Mouse (Mus musculus) left cerebral cortex, postnatal 14 days (tissue): Measurements from ENCODE around the gene Slc44a4. TPM values are rescaled to one million over a fixed set of nuclear protein-coding genes. Genes with fewer than 3 reads are reported as not detected.

Experiments
- DNase-seq, 2 experiments: peaks; one replicate each; pipeline ENCODE4 v3.0.0; 2021 to 2022; ENCODE audit warnings: low spot score in 2 of 2, mixed read lengths in 1 of 2
- intact Hi-C: fragments of 180-260 bp; cut with DNase I; formaldehyde crosslinking; loops from one replicate; pipeline ENCODE4 v1.15.1; 2025
- total RNA-seq, 2 experiments: library from RNA; stranded (reverse); gene quantifications; 2 replicates each; pipeline ENCODE4 v1.2.3; 2021

Gene Slc44a4
- total RNA-seq, 2 experiments from 2014 or later, result 0.38 to 0.40 TPM

- intact Hi-C loops, result no loop called here
- DNase-seq, result no peak
Measured at GRCm38 (mm10) chr17:34975581-34976492, 61.6 kb downstream of the Slc44a4 start.

- no peak for DNase-seq
- intact Hi-C loops, result no loop called here
Measured at GRCm38 (mm10) chr17:34977000-34977399, 62.7 kb downstream of the Slc44a4 start.

- no peak for DNase-seq
- intact Hi-C loops, result no loop called here
Measured at GRCm38 (mm10) chr17:34978239-34978638, 64.0 kb downstream of the Slc44a4 start.

- intact Hi-C loops, result loop anchor here (5.0 kb wide), 2 partner anchors 57 to 127 kb away; partner anchors contain the start of genes Nelfe and Skiv2l
- no peak for DNase-seq
Measured at GRCm38 (mm10) chr17:34979631-34980030, 65.4 kb downstream of the Slc44a4 start.

Other genes with a start within 250 kb of the Slc44a4 start
- 1 to 10 TPM; 1.5 to 1.8 TPM for gene Tnxb, start 243.9 kb upstream of the Slc44a4 start, total RNA-seq
- gene C4b, start 170.6 kb upstream of the Slc44a4 start, total RNA-seq, result 1 to 10 TPM; 5.2 to 8.0 TPM
- gene Cyp21a1, start 109.9 kb upstream of the Slc44a4 start, total RNA-seq, result not detected
- gene Stk19, start 77.5 kb upstream of the Slc44a4 start, total RNA-seq, result 10 to 100 TPM; 58.2 to 59.3 TPM
- 10 to 100 TPM; 33.5 to 35.8 TPM for gene Dxo, start 77.4 kb upstream of the Slc44a4 start, total RNA-seq
- 10 to 100 TPM; 68.5 to 73.1 TPM for gene Skiv2l, start 64.3 kb upstream of the Slc44a4 start, total RNA-seq
- 10 to 100 TPM; 29.1 to 30.5 TPM for gene Nelfe, start 64.1 kb upstream of the Slc44a4 start, total RNA-seq
- gene Cfb, start 51.9 kb upstream of the Slc44a4 start, total RNA-seq, result under 1 TPM in 1 of 2 experiments, not detected in 1; 0.20 TPM
- 1 to 10 TPM; 5.0 to 5.1 TPM for gene Zbtb12, start 35.0 kb upstream of the Slc44a4 start, total RNA-seq
- gene Gm20547, start 32.4 kb upstream of the Slc44a4 start, total RNA-seq, result under 1 TPM in 1 of 2 experiments, not detected in 1; 0.26 TPM
- 1 to 10 TPM; 2.5 to 2.9 TPM for gene C2, start 16.2 kb upstream of the Slc44a4 start, total RNA-seq
- gene Ehmt2, start 16.0 kb upstream of the Slc44a4 start, total RNA-seq, result 100 to 1,000 TPM; 166 to 171 TPM
- gene Neu1, start 16.8 kb downstream of the Slc44a4 start, total RNA-seq, result 10 to 100 TPM; 32.1 to 32.8 TPM
- 1 to 10 TPM; 3.3 to 3.5 TPM for gene Hspa1b, start 44.8 kb downstream of the Slc44a4 start, total RNA-seq
- not detected for gene Gm20481, start 55.4 kb downstream of the Slc44a4 start, total RNA-seq
- 1 to 10 TPM; 5.5 to 6.7 TPM for gene Hspa1a, start 57.7 kb downstream of the Slc44a4 start, total RNA-seq
- under 1 TPM; 0.15 TPM for gene Hspa1l, start 58.2 kb downstream of the Slc44a4 start, total RNA-seq
- gene Lsm2, start 67.4 kb downstream of the Slc44a4 start, total RNA-seq, result 10 to 100 TPM; 19.9 to 25.7 TPM
- 10 to 100 TPM; 43.1 to 48.6 TPM for gene Vars, start 86.5 kb downstream of the Slc44a4 start, total RNA-seq
- gene Vwa7, start 102.1 kb downstream of the Slc44a4 start, total RNA-seq, result under 1 TPM; 0.17 to 0.24 TPM
- under 1 TPM in 1 of 2 experiments, not detected in 1; 0.92 TPM for gene Sapcd1, start 113.5 kb downstream of the Slc44a4 start, total RNA-seq
- gene Msh5, start 132.3 kb downstream of the Slc44a4 start, total RNA-seq, result under 1 TPM; 0.59 to 0.75 TPM
- gene Clic1, start 135.5 kb downstream of the Slc44a4 start, total RNA-seq, result 10 to 100 TPM; 10.1 to 13.8 TPM
- gene Ddah2, start 144.6 kb downstream of the Slc44a4 start, total RNA-seq, result 10 to 100 TPM; 16.9 to 19.4 TPM
- not detected for gene Ly6g6c, start 150.9 kb downstream of the Slc44a4 start, total RNA-seq
- not detected for gene Mpig6b, start 151.7 kb downstream of the Slc44a4 start, total RNA-seq
- 1 to 10 TPM; 2.4 to 2.9 TPM for gene Ly6g6e, start 162.4 kb downstream of the Slc44a4 start, total RNA-seq
- 1 to 10 TPM in 1 of 2 experiments, not detected in 1; 1.2 TPM for gene Ly6g6d, start 163.6 kb downstream of the Slc44a4 start, total RNA-seq
- gene Ly6g6f, start 171.1 kb downstream of the Slc44a4 start, total RNA-seq, result not detected
- gene Abhd16a, start 174.8 kb downstream of the Slc44a4 start, total RNA-seq, result 100 to 1,000 TPM; 101 to 113 TPM
- not detected for gene Ly6g5c, start 193.8 kb downstream of the Slc44a4 start, total RNA-seq
- under 1 TPM in 1 of 2 experiments, not detected in 1; 0.59 TPM for gene Ly6g5b, start 201.0 kb downstream of the Slc44a4 start, total RNA-seq
- 10 to 100 TPM; 13.2 to 13.8 TPM for gene Gpank1, start 207.0 kb downstream of the Slc44a4 start, total RNA-seq
- 100 to 1,000 TPM; 195 to 225 TPM for gene Csnk2b, start 207.6 kb downstream of the Slc44a4 start, total RNA-seq
- 10 to 100 TPM; 24.6 TPM for gene D17H6S53E, start 211.9 kb downstream of the Slc44a4 start, total RNA-seq
- not detected for gene Apom, start 217.6 kb downstream of the Slc44a4 start, total RNA-seq
- gene Bag6, start 220.7 kb downstream of the Slc44a4 start, total RNA-seq, result 100 to 1,000 TPM; 285 to 306 TPM